Mouse (Mus musculus) large intestine, adult 2 months (tissue): ENCODE data around the gene Prkg2. TPM values are rescaled to one million over a fixed set of nuclear protein-coding genes. Genes with fewer than 3 reads are reported as not detected.

Source experiments
- DNase-seq: peaks from one replicate; pipeline ENCODE4 v3.0.0-alpha.2; 2012; ENCODE audit warnings: low read depth, low spot score
- WGBS: fragments of 180-500 bp; shearing (Covaris S2); methylation state at CpG from one replicate; pipeline ENCODE4 v1.1.7; 2018; 5-methylcytosine and 5-hydroxymethylcytosine counted together
- polyA plus RNA-seq: library from polyadenylated mRNA; depleted of rRNA; stranded (reverse); fragments of >200 nt; gene quantifications from 2 replicates; pipeline ENCODE4 v1.2.3, GENCODE M21; 2012

The Prkg2 gene
- polyA plus RNA-seq, 1 experiment: 1.7 TPM

DNA sequence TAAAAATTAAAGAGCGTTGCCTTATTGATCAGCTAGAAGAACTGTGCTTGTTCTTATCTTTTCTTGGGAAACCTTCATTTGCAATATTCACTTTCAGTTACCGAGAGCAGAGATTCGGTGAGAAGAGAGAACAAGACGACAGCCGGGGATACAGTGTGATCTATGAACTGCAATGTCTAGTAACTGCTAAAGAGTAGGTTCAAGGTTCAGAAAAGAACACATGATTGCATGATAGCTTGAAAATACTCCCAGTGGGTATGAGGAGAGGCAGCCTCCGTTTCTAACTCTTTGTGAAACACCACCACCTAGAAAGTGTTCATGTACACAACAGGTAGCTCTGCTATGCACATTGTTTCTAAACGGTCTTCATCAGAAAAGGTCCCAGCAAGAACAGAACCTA, 55.8 kb downstream of the Prkg2 start:
- 67% methylated on average over 7 of the region's 7 CpGs for WGBS
- DNase-seq: no peak

DNA sequence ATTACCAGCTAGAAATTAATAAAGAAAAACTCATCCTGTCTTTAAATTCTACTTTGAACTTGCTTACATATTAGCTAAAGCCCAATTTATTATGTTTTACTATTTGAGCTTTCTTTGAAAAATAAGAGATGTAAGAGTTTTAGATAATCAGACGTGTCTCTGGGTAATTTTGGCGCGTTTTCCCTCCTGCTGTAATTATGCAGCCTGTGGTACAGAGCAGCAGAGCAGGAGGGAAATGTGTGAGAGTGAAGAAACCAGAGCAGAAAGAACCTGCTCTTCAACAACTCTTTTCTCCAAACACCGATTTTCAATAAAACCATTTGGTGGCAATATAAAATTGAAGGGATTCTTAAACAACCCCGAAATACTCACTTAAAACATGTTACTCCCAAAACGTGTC, 58.8 kb downstream of the Prkg2 start:
- 75% methylated on average over 6 of the region's 6 CpGs for WGBS
- no peak for DNase-seq

DNA sequence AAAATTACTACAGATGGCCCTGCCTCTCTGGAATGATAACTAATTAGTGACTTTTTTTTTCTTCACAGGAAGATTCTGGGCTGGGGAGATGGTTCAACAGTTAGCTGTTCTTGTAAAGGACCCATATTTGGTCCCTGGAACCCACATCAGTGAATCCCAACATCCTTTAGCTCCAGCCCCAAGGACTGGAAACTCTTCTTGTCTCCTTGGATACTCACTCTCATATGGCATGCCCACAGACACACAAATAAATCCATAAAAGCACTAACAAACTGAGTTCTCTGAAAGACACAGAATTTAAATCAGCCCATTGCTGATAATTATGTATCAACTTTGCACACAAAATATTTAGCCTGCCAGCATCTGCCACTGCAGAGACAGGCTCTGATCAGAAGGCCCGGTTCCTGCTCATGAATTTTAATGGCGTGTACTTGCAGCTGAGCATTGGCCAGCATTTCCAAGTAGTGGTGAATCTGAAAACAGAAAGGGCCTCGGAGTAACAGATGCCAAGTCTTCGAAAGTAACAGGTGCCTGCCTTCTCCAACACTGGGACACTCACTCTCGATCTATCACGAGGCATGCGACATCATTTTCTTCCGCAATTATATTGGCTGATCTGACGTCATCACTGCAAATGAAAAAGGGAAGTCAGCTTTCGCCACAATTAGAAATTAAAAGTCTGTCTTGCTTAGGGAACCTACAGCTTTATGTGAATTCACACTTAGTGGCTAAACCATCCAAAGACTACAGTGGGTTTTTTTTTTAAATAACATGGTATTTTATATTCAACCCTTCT, 61.1 kb downstream of the Prkg2 start:
- no peak for DNase-seq
- WGBS: 86% methylated on average over 10 of the region's 10 CpGs

DNA sequence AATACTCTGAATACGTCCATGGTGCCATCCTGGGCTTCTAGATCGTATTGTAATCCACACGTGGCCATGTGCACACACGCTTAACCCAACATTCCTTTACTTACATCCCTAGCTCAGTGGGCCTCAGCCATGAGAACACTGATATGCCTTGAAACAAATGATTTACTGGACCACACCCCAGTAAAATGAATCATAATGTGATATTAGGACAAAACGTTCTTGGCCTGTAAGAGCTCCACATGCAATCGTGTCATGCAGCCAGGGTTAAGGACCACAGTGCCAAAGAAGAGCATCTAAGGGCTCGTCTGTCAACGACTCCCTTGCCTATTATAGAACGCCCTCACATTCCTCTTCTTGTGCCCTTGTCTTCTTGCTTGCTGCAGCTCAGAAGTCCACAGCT, 70.5 kb downstream of the Prkg2 start:
- DNase-seq: no peak
- WGBS: 82% methylated on average over 9 of the region's 9 CpGs

DNA sequence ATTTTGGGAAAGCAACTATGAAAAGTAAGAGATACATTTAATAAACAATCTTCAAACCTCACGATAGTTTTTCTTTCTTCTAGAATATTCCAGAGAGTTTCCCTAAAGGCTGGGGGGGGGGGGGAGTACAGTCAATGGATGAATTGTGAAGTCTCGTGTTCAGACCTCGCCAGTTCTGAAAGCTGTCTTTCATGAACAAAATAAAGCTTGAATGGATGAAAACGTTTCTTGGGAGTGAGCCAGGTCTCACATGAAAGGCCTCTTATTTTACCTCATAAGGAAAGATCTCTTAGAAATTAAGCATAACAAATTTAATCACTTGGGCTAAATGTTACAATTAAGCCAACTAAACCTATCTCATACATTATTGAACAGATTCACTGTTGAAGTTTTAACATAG, 72.0 kb downstream of the Prkg2 start:
- 48% methylated on average over 4 of the region's 4 CpGs for WGBS
- no peak for DNase-seq

DNA sequence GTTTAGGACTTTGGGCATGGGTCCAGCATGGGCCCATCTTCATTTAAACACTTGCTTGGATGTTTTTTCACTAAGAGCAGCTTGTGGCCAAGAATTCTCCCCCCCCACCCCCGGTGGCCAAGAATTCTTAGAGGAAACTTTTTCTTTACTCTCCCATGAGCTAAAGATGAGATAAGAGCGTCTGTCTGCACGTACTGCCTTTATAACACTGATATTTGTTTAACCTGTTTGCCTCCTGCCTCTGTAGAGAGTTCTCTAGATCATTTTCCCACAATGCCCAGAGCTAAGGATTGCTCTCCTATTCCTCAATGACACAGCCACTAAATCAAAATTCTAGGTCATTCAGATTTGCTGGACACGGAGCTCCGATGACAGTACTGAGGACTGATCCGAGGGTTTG, 72.8 kb downstream of the Prkg2 start:
- WGBS: 18% methylated on average over 6 of the region's 6 CpGs
- no peak for DNase-seq

DNA sequence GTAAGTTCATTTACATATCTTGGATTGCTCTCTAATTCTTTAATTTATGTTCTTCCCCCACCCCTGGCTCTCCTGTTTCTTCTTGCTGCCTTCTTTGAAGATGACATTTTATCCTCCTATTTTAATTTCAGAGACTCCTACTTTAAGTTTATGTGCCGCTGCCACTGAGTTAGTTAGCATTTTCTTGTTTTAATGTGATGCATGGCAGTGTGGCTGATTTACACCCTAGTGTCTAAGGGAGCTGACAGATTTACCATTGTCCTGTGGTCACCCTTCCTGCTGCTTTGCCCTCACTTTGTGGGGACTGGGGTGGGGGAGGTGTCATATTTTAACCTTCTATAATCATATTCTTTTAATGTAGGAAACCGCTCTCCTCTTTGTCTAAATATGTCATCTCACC, 74.7 kb downstream of the Prkg2 start:
- DNase-seq: no peak
- WGBS: 77% methylated on average over 2 of the region's 2 CpGs

DNA sequence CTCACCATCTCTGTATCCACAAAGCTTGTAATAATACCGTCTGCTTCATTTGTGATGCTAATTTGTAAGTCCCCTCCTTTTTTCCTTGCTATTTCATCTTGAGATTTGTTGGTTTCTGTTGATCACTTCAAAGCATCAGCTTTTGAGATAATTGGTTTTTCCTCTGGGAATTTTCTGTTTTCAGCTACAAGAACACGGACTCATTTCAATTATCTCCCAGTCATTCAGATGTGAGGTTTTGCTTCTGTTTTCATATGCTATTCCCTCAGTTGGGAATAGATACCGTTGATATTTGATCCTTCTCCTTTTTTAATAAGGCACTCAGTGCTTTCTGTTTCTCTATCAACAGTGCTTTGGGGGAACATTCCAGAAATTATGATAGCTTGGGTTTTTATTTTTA, 81.6 kb downstream of the Prkg2 start:
- no peak for DNase-seq
- WGBS: 83% methylated on average over 3 of the region's 3 CpGs

DNA sequence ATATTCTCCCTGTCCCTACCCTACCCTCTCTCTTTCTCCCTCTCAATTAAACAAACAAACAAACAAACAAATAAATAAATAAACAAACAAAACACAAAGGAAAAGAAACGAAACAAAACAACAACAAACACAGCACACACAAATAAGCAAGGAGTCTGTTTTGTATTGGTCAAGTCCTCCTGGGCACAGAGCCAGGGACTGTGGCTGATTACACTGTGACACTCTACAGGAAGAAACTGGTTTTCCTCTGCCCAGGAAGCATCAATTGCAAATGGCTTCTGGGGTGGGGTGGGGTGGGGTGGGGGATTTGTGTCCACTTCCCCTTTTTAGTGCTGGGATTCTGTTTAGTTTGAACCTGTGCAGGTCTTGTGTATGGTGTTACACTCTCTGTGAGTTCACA, 83.8 kb downstream of the Prkg2 start:
- DNase-seq: no peak
- WGBS: 24% methylated on average over 1 of the region's 1 CpGs

DNA sequence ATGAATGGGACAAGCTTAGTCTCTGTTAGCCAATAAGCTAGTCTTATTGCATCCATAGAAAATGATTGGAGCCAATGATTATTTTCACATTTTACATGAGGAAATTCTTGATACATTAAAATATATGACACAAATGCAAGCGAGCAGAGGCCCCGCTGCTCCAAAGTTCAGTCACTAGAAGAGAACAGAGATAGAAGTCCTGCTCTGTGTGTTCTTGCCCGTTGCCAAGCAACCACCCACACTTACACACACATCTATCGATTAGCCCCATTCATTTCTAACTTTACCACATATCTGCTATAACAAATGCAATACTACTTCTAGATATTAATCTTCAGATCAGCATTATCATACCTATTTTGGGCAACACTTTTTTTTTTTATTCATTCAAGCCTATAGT, 85.6 kb downstream of the Prkg2 start:
- no peak for DNase-seq
- WGBS: 73% methylated on average over 4 of the region's 4 CpGs

DNA sequence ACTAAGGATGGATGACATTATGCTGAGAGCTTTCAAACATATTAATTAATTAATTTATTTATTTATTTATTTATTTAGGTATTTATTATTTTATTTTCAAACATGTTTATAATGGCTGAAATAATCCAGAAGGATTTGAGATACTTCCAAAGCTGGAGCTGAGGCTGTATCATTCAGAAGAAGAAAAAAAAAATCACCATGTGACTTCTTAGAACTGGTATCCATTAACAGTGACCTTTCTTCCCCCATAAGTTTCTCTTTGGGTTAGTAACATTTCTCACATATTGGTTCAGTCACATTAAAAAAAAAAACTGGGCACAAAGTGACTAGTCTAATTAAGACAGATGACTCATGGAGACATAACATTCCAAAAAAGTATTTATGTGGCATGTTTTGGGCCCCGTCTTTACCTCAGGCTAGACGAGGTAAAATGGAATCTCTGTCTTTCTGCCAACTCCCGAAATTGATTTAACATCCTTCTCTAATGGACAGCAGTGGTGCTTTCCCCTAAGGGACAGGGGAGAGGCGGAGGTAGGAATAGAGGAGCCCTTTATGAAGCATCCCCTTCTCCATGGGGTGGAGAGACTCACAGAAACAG, 86.6 kb downstream of the Prkg2 start:
- DNase-seq: no peak
- WGBS: 78% methylated on average over 4 of the region's 4 CpGs

DNA sequence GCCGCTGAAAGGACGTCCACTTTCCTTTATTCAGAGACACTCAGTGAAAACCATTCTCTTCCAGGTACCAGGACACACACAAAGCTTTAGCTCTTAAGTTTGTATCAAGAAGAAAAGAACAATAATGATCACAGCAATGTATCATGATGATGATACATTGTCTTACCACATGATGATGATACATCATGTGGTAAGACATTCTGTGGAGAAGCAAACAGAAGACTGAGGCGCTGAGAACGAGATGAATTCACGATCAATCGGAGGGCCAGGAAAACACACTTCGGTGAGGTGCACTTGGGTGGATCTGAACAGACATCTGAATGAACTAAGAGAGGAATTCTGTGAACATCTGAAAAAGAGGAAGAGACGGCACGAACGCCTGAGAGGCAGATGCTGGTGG, 87.4 kb downstream of the Prkg2 start:
- 92% methylated on average over 10 of the region's 10 CpGs for WGBS
- DNase-seq: no peak

DNA sequence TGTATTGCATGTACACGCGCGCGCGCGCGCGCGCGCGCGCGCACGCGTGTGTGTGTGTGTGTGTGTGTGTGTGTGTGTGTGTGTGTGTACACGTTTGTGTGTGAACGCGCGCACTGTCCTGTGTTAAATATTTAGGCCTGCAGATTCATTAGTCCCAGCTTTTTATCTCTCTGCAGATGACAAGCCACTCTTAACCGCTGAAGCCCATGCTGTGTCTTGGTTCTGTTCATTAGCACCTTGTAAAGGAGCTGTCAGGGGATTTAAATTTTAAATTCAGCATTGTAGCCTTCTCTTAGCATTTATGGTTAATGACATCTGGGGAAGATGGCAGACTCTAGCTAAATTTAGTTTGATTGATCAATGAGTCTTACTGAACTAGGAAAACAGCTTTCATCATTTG, 90.5 kb downstream of the Prkg2 start:
- WGBS: 93% methylated on average over 20 of the region's 20 CpGs
- no peak for DNase-seq

DNA sequence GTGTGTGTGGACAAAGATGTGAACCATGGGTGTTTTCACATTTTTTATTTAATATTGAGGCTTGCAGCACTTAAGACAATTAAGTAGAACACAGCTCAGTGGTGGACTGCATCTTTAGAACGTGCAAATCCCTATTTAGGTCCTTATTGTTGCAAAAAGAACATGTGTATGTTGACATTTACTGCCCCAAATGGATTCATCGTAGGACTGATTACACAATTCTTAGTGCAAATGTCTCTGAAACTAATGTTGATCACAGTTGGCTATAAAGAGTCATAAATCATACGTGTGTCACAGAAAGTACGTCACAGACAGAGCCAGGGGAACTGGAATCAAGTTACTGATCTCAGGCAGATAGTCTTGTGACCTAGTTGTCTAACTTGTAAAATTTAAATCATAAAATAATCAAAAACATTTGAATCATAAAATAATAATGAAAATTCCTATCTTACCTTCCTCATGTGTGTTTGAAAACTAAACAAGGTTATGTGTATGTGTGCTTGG, 91.0 kb downstream of the Prkg2 start:
- DNase-seq: no peak
- WGBS: 29% methylated on average over 4 of the region's 4 CpGs

DNA sequence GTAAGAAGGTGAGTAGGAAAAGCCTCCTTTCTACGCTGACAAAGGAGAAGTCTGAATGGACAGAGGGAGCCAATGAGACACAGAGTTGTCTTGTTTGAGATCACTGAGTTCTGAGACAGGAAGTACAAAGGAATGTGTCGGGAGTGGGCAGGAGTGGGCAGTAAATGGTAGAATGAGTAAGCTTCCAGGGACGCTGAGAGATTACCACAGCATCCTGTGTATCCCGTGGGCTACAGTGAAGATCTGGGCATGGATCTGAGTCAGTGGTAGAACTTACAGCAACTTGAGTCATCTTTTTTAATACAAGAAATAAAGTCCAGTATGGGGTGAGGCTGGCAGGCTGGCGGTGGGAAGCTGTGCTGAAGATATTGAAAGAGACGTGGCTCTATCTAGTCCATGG, 93.4 kb downstream of the Prkg2 start:
- 60% methylated on average over 6 of the region's 6 CpGs for WGBS
- no peak for DNase-seq

DNA sequence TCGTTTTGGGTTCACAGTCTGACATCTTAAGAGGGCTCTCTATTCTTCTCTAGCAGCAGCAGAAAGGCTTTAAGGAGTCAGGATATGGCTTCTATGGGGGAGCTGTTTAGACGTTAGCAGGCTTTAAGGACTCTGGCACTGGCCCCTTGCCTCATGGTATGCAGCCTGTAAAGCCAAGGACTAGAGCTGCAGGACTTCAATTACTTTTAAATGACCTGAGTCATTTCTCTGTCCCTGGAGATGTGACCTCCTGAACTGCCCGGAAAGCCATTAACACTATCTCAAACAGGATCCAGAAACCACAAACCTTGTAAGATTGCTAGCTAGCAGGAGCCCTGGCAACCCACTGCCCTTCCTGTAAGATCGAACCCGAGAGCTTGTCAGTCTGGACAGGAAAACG, 96.4 kb downstream of the Prkg2 start:
- 43% methylated on average over 6 of the region's 6 CpGs for WGBS
- DNase-seq: no peak

DNA sequence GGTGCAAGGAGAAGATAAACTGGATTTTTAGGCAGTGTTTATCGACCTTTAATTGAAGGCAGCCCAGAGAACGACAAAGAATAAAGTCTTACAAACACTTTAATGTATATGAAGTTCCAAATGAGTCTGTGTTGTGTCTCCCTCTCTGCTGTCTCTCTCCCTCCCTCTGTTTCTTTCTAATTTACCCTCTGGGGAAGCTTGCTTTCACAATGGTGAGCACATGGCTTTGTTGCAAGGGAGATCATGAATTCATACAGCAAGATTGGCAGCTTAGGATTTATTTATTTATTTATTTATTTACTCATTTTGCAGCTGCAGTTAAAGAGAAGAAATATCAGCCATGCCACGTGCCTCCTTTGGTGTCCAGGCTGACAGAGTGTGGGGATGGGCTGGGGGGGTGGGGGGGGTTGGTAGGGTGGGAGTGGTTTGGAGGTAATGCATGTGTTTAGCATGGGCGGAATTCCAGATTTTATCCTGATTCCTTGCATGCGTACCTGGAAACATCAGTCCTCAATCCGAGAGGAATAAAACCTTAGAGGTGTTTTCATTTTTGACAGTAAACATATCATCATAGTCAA, 97.4 kb downstream of the Prkg2 start:
- no peak for DNase-seq
- 75% methylated on average over 6 of the region's 6 CpGs for WGBS

DNA sequence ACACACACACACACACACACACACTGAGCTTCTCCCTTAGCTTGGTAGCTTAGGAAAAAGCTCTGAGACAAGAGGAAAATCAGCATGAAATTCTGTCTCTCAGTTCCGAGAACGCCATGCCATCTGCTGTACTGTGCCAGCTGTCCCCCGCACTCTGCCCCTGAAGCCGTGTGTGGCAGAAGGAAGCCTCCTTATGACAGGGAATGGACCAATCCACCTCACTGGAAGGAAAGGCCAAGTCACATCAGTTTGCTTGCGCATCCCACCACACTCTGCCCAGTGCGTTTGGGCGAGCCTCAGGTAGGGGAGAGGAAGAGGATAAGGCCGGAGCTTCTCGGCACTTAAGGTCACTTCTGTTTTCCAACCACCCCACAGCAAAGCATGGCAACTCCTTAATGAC, 98.0 kb downstream of the Prkg2 start:
- no peak for DNase-seq
- 89% methylated on average over 9 of the region's 9 CpGs for WGBS

DNA sequence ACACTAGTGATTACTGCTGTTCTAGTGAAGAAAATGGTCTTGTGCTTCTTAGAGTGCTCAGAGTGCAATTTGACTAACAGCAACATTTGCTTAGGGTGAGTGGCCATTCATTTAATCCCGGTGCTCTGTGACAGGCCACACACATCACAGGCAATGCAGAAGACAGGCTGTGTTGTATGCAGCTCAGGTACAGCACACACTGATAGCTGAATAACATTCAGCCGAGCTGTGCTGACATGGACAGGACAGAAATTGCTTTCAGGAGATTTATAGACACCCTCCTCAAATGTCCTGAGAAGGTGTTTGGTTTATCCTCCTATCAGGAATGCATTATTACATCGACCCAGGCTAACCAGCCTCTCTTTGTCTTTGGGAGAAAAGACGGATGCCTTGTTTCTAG, 99.3 kb downstream of the Prkg2 start:
- no peak for DNase-seq
- 40% methylated on average over 4 of the region's 4 CpGs for WGBS

DNA sequence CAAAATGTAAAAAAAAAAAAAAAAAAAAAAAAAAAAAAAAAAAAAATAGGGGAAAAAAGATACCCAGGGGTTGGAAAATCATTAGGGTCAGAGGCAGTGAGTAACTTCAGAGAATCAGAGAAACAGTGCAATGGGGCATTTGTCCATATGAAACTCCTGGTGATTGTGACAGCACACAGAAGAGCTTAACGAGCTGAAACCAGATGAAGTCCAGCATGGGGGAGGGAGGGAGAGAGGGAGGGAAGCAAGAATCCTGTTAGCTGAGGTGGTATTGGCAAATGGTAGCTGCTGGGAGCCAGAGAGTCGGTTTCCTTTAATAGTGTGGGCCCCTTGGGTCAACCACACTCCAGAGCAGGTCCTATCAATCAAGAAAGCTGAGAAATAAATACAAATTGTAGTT, 100.5 kb downstream of the Prkg2 start:
- 61% methylated on average over 2 of the region's 2 CpGs for WGBS
- no peak for DNase-seq

DNA sequence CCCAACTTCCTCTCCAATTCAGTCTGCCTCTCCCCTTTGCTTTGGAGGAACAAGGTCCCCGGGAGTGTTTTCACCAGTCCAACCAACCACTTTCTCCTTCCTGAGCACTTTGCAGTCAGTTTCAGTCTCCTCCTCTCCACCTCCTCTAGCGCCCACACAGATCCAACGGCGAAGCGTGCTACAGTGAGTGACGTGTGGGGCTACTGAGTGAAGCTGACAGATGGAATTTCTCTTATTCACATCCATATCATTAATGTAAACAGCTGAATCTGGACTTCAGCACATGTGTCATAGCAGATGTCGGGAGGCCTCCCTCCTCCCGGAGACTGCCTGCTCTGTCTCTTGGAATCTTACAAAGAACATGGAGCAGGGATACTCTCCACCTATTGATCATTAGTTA, 101.2 kb downstream of the Prkg2 start:
- DNase-seq: no peak
- WGBS: 70% methylated on average over 8 of the region's 8 CpGs
